Mouse (Mus musculus) liver, embryonic 14.5 days (tissue): ENCODE results near the gene Gdf15. TPM values are rescaled to one million over a fixed set of nuclear protein-coding genes. Genes with fewer than 3 reads are reported as not detected.

Experiments used
- ATAC-seq: fragments of 200-750 bp; cut with Nextera tagmentation; 2 replicates; pipeline ENCODE4 v1.8.0; 2017; ENCODE audit warnings: moderate number of reproducible peaks, mild to moderate bottlenecking, moderate library complexity; ENCODE audit not compliant: insufficient read depth
- DNase-seq, 3 experiments: peaks; one replicate each; pipeline ENCODE4 v3.0.0-alpha.2; 2012 to 2013; ENCODE audit warnings: low read depth in 3 of 3, low spot score in 3 of 3
- H3K27ac ChIP-seq: fragments of 300-500 bp; sonication (generic); 2 replicates; pipeline ENCODE4 v1.5.1; 2014; ENCODE audit warnings: moderate library complexity, mild to moderate bottlenecking, control low read depth, inconsistent platforms
- H3K27me3 ChIP-seq: fragments of 300-500 bp; sonication (generic); 2 replicates; pipeline ENCODE4 v1.6.1; 2014; ENCODE audit warnings: mild to moderate bottlenecking, low read length, moderate library complexity; ENCODE audit not compliant: control insufficient read depth, insufficient read depth
- H3K36me3 ChIP-seq: fragments of 300-500 bp; sonication (generic); replicated peaks from 2 replicates; pipeline ENCODE4 v1.6.1; 2014; ENCODE audit warnings: low read depth; ENCODE audit not compliant: control insufficient read depth, insufficient read depth
- H3K4me1 ChIP-seq, 2 experiments: fragments of 200-500 bp in 1 of 2; fragments of 300-500 bp in 1 of 2; sonication (generic) in 1 of 2; replicated peaks; 2 replicates each; pipeline ENCODE4 v1.6.1; 2012 to 2014; ENCODE audit warnings: antibody characterized with exemption in 1 of 2, inconsistent platforms in 1 of 2, low read length in 1 of 2; ENCODE audit not compliant: control insufficient read depth in 2 of 2, insufficient read depth in 2 of 2
- H3K4me2 ChIP-seq: fragments of 300-500 bp; sonication (generic); 2 replicates; pipeline ENCODE4 v1.6.1; 2014; ENCODE audit warnings: low read depth, mild to moderate bottlenecking, control low read depth, moderate library complexity
- H3K4me3 ChIP-seq, 2 experiments: fragments of 200-500 bp in 1 of 2; fragments of 300-500 bp in 1 of 2; sonication (generic) in 1 of 2; 2 replicates each; pipeline ENCODE4 v1.5.1; 2012 to 2014; ENCODE audit warnings: low read depth in 2 of 2, low read length in 2 of 2, mild to moderate bottlenecking in 2 of 2, control low read depth in 1 of 2, inconsistent platforms in 1 of 2, moderate library complexity in 1 of 2; ENCODE audit not compliant: insufficient read depth in 1 of 2
- H3K9ac ChIP-seq: fragments of 300-500 bp; sonication (generic); replicated peaks from 2 replicates; pipeline ENCODE4 v1.6.1; 2014; ENCODE audit warnings: mild to moderate bottlenecking, control low read depth, moderate library complexity
- H3K9me3 ChIP-seq: fragments of 300-500 bp; sonication (generic); 2 replicates; pipeline ENCODE4 v1.6.1; 2016; ENCODE audit warnings: low read length, mixed read lengths; ENCODE audit not compliant: control insufficient read depth
- CTCF ChIP-seq: IDR thresholded peaks from 2 replicates; pipeline ENCODE4 v1.5.1; 2016; ENCODE audit warnings: antibody characterized with exemption, low read depth, control low read depth
- EP300 ChIP-seq: IDR thresholded peaks from 2 replicates; pipeline ENCODE4 v1.6.1; 2016; ENCODE audit warnings: antibody characterized with exemption, low read depth
- WGBS: fragments of 180-500 bp; shearing (Covaris S2); extraction: QIAGEN DNeasy Blood & Tissue Kit; methylation state at CpG from one replicate; pipeline ENCODE4 v1.1.7; 2014; ENCODE audit not compliant: insufficient replicate concordance; 5-methylcytosine and 5-hydroxymethylcytosine counted together
- polyA plus RNA-seq, 2 experiments: library from polyadenylated mRNA; depleted of rRNA in 1 of 2; stranded (reverse) in 1 of 2; unstranded in 1 of 2; fragments of >200 nt; fragmentation: Nextera tagmentation in 1 of 2; extraction: Ambion mirVana in 1 of 2; gene quantifications; 2 replicates each; pipeline versions ENCODE4 v1.2.1 to v1.2.3; 2012 to 2014

The Gdf15 gene
- polyA plus RNA-seq, 2 experiments = 1.2 to 6.3 TPM

DNA sequence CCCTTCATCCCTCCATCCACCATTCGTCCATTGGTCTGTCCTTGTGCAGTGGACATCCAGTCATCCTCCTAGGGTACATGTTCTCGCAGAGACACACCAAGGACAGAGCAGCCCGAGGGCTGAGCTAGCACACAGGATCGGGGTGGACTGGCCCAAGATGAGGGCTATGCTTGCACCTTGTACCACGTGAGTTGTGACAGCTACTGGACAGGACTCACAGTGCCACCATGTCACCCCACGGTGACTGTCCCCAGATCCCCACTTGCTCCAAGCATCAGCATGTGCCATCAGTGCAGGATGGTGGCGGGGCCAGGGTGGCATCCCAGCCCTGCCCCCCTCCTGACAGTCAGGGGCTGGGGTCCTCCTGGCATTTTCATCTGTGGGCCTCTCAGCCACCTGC is 27.7 kb downstream of the Gdf15 start:
- no peak for ATAC-seq
- H3K4me3 ChIP-seq = no peak overlapping the region
- DNase-seq = no peak
- H3K9me3 ChIP-seq = no peaks in the 10 kb centered on the region
- H3K27ac ChIP-seq = no peak overlapping the region
- TF ChIP-seq CTCF = no peak
- no peak for TF ChIP-seq EP300
- no peaks in the 10 kb centered on the region for H3K27me3 ChIP-seq
- no peak overlapping the region for H3K9ac ChIP-seq
- H3K4me1 ChIP-seq = peaks cover 18 to 23% of the 10 kb centered on the region in 2 experiments
- WGBS = 76% methylated on average over 7 of the region's 7 CpGs
- no peak overlapping the region for H3K4me2 ChIP-seq
- peaks cover 5% of the 10 kb centered on the region; the same call in 1 of the 2 replicates for H3K36me3 ChIP-seq

DNA sequence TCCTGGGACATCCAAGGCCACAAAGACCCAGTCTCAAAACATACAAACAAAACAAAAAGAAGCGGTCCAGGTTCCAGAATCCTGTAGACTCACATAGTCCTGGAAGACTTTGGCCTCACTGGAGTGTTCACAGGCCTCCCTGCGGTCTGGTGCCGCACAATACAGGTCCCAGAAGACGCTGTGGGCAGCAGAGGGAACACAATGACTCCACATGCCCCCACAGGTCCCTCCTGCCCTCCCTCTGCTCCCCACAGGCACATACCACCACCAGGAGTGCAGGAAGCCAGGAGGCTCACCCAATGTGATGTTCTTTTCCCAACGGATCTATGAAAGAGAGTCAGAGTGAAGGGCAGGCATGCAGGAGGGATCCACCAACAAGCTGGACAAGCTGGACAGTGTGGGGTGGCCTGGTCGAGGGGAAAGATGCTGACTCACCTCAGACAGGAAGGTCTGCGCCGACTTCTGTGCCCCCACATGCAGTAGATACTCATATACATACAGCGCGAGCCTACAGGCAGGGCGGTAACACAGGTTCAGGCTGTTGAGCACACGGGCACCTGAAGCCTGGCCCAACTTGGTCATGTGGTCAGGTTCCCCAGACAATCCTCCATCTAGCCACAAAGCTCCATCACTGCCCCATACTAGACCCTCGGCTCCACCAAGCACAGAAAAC is 30.0 kb downstream of the Gdf15 start:
- TF ChIP-seq EP300 (no peak), CTCF (no peak)
- Histone ChIP-seq H3K4me3 (no peak overlapping the region), H3K4me1 (peaks cover 8 to 10% of the 10 kb centered on the region in 2 experiments), H3K27me3 (no peaks in the 10 kb centered on the region), H3K27ac (no peak overlapping the region), H3K9ac (no peak overlapping the region), H3K9me3 (no peaks in the 10 kb centered on the region), H3K4me2 (no peak overlapping the region), H3K36me3 (peaks cover 5% of the 10 kb centered on the region; the same call in 1 of the 2 replicates)
- ATAC-seq (no peak), DNase-seq (no peak)
- WGBS = 78% methylated on average over 13 of the region's 13 CpGs

DNA sequence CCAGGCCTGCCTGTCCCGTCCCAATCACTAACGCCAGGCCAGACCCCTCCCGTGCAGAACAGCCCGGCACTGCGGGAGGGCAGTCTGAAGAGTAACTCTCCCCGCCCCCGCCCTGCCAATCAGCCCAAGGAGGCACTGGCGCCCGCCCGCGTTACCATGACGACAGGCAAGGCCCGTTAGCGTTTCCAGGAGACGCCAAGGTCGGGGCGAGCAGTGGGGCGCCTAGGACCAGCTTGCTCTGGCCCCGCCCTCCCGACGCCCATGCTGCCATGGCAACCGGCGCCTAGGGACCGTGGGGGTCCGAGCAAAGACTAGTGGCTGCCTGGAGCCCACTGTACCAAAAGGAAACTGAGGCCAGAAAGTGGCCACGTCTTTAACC is 31.0 kb downstream of the Gdf15 start:
- H3K9ac ChIP-seq = no peak overlapping the region
- peak; percentile 68 to 84 (median 71) for DNase-seq

DNA sequence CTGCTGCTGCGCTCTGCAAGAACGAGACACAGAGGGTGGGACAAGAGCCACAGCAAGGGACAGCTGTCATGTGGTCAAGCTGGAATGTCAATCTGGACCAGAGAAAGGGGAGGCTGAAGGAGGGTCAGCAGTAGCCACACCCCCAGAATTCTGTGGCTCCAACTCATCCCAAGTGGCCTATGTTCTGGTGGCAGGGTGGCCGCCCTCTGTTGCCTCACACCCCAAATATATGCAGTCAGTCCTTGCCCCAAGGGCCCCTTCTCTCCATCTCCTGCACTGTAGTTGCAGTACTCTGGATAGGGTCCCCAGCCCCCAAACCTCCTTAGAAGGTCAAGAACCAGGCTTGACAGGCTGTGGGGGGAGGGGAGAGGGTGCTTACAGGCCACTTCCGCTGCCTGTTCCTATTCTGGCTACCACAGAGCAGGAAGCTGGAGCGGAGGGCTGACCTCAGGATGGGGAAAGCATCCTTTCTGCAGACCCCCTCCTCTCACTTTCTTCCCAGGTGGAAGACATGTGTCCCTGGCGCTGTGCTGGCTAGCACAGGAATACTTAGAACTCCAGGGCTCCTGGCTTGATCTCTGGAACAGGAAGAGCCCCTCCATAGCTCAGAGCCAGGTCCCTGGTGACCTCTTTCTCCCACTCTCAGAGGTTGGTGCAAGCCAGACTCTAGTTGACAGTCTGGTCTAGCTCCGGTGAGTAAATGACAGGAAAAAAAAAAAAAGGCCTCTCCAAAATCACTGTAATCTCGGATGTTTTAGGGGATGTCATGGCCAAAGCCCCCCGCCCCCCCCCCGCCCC is 31.6 kb downstream of the Gdf15 start:
- no peaks in the 10 kb centered on the region for H3K27me3 ChIP-seq
- no peak for DNase-seq
- WGBS = 38% methylated on average over 10 of the region's 10 CpGs
- TF ChIP-seq CTCF = no peak
- H3K4me1 ChIP-seq = peaks cover 8 to 10% of the 10 kb centered on the region in 2 experiments
- no peak overlapping the region for H3K27ac ChIP-seq
- peak overlapping the region in 1 of 2 experiments; percentile 0; a peak in 1 of 4 replicates for H3K4me3 ChIP-seq
- no peaks in the 10 kb centered on the region for H3K9me3 ChIP-seq
- no peak for ATAC-seq
- peak overlapping the region; percentile 47 for H3K4me2 ChIP-seq
- H3K9ac ChIP-seq = no peak overlapping the region
- H3K36me3 ChIP-seq = peaks cover 5% of the 10 kb centered on the region; the same call in 1 of the 2 replicates

More for the DNA sequence above, 31.0 kb downstream of the Gdf15 start:
- peak; percentile 64 for ATAC-seq
- H3K4me2 ChIP-seq = peak overlapping the region; percentile 47
- H3K9me3 ChIP-seq = no peaks in the 10 kb centered on the region
- TF ChIP-seq CTCF = no peak
- no peak for TF ChIP-seq EP300
- H3K4me1 ChIP-seq = peaks cover 8 to 10% of the 10 kb centered on the region in 2 experiments
- no peaks in the 10 kb centered on the region for H3K27me3 ChIP-seq
- H3K27ac ChIP-seq = no peak overlapping the region
- H3K4me3 ChIP-seq = peak overlapping the region in 1 of 2 experiments; percentile 16; a peak in 1 of 4 replicates
- H3K36me3 ChIP-seq = peaks cover 5% of the 10 kb centered on the region; the same call in 1 of the 2 replicates
- under 1% methylated on average over 26 of the region's 26 CpGs for WGBS
